Mouse (Mus musculus) C2C12 (cell line): ENCODE results near the gene Aco1.

ENCODE experiments used
- CTCF ChIP-seq: IDR thresholded peaks from one replicate; pipeline ENCODE4 v1.5.1; 2011; ENCODE audit not compliant: control insufficient read depth, insufficient read depth, insufficient read length
- USF1 ChIP-seq: IDR thresholded peaks from one replicate; pipeline ENCODE4 v1.6.1; 2011; ENCODE audit warnings: low read depth, mild to moderate bottlenecking, control low read depth, moderate library complexity

DNA sequence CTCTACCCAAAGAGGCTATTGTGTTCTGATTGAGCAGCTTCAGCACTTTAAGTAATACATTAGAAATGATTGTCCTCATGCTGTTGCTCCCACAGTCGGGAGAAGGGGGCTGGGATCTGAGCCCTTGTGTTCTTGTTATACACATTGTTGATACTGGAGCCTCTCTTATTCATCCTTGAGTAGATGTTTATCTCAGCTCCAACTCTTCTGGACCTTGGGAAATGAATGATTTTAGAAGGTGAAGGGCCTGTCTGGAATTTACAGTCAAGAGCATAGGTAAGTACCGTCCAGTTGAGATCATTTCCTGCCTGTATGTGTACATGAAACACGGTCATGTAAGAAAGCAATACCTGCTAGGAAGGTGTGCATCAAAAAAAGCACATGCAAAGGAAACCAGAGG, 2.1 kb downstream of the Aco1 start:
- no peak for TF ChIP-seq CTCF
- no peak for TF ChIP-seq USF1
